Mouse (Mus musculus) megakaryocyte progenitor cell, adult 5-6 weeks (primary cell): ENCODE measurements around the gene Jmjd4. TPM values are rescaled to one million over a fixed set of nuclear protein-coding genes. Genes with fewer than 3 reads are reported as not detected.

ENCODE experiments used
- ATAC-seq: replicated peaks from 2 replicates; pipeline ENCODE4 v1.8.0; 2016; ENCODE audit warnings: mild to moderate bottlenecking, moderate TSS enrichment, inconsistent platforms; ENCODE audit not compliant: poor library complexity
- total RNA-seq, 2 experiments: library from RNA; stranded (forward) in 1 of 2; stranded (reverse) in 1 of 2; fragments of 157-497, 149-512 nt in 1 of 2; fragments of 200-1000 nt in 1 of 2; gene quantifications; 2 replicates each; pipeline versions ENCODE4 v1.2.3 to v1.2.4; 2015 to 2017

Jmjd4 gene
- total RNA-seq (2015) (4.8 and 5.5 TPM in 2 replicates), total RNA-seq (2017) (6.4 TPM in 2 replicates)

GRCm38 (mm10) chr11:59449741-59450229, at the start of gene Jmjd4:
TSS of gene Jmjd4 (plus strand) at chr11:59450045.
- peak; percentile 82 for ATAC-seq

DNA sequence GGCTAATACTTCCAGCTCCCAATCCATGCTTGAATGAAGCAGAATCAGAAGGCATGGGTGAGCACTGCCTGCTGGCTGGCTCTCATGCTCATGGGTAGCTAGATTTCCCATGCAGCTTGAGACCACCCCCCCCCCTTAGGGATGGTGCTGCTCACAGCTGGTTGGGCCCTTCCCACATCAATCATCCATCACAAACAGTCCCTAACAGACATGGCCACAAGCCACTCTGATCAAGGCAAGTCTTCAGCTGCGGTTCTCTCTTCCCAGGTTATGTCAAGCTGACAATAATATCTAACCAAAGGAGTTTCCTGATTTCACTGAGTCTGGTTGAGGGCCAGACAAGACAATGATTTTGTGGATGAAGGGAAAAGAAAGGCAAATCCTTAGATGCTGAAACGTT, 49.0 kb upstream of the Jmjd4 start:
- ATAC-seq, result no peak

DNA sequence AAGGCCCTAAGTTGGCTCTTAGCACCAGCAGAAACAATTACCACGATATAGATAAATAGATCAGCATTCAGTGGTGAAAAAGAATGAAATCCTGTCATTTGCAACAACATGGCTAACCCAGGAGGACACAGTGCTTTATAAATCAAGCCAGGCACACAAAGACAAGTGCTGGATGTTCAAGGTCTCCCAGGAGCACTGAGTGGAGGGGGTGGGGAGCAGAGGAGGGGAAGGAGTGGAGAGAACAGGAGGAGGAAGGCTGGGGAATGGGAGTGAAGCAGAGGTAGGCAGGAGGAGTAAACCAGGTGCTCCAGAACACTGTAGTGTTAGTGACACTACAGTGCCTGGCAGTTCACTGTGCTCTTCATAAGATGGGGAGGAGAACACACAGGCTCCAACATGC, 44.1 kb upstream of the Jmjd4 start:
- no peak for ATAC-seq

GRCm38 (mm10) chr11:59410851-59411250, 39.0 kb upstream of the Jmjd4 start:
- no peak for ATAC-seq

- no peak for ATAC-seq
Observed at GRCm38 (mm10) chr11:59412058-59412457, 37.8 kb upstream of the Jmjd4 start.

GRCm38 (mm10) chr11:59412999-59413863, 36.6 kb upstream of the Jmjd4 start:
- no peak for ATAC-seq

DNA sequence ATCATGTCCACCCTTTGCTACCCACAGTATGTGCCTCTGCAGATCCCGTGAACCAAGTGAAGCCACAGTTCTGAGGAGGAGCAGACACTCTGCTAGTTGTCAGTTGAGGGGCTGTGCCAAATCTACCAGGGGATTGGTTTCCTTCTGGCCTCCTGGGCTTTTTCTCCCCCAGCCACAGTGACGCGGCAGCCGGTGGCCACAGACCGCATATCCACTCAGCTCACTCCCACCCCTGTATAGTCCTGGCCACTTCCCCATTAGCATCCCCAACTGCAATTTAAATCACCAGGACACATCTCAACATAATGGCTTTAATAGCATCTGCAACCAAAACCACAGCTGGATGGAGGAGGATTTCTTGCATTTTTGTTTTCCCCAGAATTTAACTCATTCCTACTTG, 31.1 kb upstream of the Jmjd4 start:
- peak; percentile 83 for ATAC-seq

GRCm38 (mm10) chr11:59421436-59421835, 28.4 kb upstream of the Jmjd4 start:
- ATAC-seq, result peak; percentile 58

DNA sequence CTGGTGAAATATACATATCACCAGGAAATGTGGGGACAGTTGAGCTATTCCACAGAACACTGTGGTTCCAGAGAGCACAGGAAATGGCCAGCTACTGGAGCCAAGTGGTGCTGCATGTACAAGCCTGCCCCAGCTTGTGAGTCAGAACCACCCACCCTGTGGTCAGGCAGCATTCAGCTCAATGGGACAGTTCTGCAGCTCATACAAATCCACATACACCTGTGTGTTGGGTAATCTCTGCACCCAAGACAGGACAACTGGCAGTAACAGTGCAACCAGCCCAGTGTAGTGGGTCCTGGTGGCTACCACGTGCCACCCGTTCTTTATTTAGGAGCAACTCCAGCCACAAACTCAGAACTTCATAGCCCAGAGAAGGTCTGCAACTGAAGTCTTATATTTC, 27.9 kb upstream of the Jmjd4 start:
- peak; percentile 10 for ATAC-seq

- ATAC-seq, result no peak
Observed at GRCm38 (mm10) chr11:59423010-59423588, 26.7 kb upstream of the Jmjd4 start.

- peak; percentile 64 for ATAC-seq
Observed at GRCm38 (mm10) chr11:59425671-59426101, 24.2 kb upstream of the Jmjd4 start.

DNA sequence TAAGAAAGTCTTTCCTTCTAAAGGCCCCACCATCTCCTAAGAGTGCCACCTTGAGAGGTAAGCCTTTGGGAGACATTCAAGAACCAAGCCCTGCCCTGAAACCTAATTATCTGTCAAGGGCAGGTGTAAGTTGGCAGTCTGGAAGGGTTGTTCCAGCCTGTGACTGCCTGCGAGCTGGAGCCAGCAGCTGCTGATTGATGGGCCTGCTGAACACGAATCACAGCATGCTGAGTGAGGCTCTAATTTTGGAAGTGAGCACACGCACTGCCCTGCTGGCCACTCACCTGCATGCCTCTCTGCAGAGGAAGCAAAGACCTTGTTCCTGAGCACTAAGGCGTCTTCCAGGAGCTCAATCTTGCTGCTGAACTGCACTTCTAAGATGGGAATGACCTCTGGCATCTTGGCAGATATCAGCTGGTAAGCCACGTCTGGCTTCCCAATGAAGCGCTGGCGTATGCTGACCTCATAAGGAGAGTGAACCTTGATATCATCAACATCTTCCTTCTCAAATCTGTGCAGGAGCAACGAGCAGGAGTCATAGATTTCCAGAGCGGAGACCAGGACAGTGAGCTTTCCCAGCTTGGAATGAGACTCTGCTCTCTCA, 21.7 kb upstream of the Jmjd4 start:
- ATAC-seq, result no peak

DNA sequence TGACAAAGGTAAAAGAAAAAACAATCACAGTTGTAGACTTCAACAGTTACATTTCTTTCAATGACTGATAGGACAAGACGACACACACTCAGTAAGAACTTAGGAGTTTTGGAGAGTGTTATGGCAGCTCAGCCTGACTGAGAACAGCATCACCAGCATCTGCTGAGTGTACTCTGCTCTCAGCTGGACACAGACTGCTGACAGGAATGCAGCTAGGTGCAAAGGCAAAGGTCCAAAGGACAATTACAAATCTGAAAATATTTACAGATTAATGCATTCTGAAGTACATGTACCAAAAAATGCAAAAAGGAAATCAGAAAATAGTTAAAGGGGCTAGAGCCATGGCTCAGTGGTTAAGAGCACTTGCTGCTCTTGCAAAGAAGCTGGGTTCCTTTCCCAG, 19.9 kb upstream of the Jmjd4 start:
- no peak for ATAC-seq

DNA sequence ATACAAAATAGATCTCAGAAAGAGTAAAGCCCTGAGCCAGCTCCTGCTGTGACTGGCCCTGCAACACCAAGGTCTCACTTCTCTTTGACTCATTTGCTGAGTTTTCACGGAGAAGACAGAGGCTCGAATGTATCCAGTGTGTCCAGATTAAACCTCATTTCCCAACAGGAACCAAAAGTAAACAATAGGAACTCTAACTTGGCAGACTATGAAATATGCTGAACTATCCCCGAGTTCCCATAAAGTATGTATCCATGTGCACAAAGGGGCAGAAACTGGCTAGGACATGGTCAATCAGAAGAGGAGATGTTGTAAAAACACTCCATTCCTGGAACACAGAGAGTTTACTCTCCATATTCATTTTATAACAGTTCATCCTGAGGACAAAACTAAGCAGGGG, 17.6 kb upstream of the Jmjd4 start:
- ATAC-seq, result no peak

DNA sequence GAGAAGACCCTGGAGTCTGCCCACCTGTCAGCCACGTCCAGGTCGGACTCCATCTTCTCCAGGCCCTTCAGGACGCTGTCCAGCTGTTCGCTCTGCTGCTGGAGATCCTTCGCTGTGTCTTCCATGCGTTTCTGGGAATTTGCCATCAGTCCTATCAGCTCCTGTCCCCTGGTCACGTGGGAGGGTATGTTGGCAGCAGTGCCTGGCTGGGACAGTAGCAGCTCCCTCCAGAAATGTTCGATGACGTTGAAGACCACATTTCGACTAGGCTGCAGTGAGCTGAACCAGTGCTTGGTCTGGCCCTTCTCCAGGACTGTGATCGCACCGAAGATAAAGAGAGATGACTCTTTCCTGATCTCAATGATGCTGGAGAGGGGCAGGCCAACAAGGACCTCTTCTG, 11.9 kb upstream of the Jmjd4 start:
- ATAC-seq, result no peak

- ATAC-seq, result no peak
Observed at GRCm38 (mm10) chr11:59443102-59443501, 6.7 kb upstream of the Jmjd4 start.

DNA sequence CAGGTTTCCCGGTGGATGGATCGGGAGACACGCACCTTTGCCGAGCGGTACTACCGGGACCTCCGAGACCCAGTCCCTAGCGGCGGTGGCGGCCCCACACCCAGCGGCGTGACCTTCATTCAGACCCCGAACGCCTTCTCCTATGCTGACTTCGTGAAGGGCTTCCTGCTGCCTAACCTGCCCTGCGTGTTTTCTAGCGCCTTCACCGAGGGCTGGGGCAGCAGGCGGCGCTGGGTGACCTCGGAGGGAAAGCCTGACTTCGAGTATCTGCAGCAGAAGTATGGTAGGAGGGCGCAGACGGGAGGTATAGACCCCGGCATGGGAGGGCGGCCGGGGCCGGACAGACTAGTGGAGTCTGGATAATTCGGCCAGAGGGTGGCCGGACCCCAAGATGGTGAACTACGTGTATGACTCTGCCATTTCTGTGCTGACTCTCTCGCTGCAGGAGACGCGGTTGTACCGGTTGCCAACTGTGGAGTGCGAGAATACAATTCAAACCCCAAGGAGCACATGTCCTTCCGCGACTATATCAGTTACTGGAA, 456 bp downstream of the Jmjd4 start:
- peak; percentile 69 for ATAC-seq

DNA sequence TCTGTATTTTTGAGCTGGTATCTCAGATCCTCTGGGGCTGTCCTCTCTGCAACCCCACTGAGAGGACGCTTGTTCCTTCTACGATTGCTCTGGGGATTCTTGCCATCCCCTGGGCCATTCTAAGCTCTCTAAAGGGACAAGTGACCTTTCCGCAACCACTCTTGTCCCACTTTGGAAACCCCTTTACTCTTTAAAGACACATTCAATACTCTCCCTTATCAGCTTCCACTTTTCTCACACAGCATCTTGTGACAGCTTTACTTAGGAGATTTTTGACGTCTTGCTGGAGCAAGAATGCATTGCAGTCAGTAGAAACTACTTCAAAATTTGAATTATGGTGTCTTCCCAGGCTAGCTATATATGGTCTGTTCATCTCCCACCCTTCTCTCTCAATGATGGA, 1.2 kb downstream of the Jmjd4 start, which contains the start of gene Snap47:
Snap47 (minus strand) TSS at position 101 of the 400 bp plus-strand sequence.
- ATAC-seq, result no peak

DNA sequence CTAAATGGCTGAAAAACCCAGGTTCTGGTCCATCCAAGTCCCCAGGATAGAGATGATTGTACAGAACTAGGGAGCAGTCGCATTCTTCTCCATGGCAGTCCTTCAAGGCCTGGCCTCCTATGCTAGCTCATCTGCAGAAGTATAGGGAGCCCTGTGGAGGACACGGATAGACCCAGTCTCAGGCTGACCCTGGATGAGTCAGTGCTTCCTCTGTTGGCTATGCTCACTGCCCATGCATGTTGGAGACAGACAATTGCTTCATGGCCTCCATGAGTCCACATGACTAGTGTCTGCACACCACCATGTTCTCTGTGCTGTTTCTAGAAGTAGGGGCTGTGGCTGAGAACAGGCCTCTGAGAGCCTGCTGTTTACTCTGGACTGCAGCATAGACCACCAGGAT, 6.5 kb downstream of the Jmjd4 start:
- ATAC-seq, result no peak

DNA sequence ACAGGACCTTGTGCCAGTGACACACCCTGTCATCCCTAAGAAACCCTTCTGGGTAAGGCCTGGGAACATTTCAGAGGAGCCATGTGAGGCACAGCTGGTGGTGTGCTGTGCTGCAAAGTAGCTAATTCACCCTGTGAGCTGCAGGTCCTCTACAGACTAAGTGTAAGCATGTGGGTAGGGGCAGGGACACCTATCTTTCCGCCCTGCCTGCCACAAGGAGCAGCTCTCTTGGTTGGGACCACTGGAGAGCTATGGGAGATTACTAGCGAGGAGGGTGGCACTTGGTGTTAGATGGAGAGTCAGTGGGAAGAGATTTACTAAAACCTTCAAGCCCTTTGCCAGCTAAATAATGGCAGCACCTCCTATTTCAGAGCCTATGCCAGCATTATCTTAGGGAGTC, 7.0 kb downstream of the Jmjd4 start:
- ATAC-seq, result no peak

DNA sequence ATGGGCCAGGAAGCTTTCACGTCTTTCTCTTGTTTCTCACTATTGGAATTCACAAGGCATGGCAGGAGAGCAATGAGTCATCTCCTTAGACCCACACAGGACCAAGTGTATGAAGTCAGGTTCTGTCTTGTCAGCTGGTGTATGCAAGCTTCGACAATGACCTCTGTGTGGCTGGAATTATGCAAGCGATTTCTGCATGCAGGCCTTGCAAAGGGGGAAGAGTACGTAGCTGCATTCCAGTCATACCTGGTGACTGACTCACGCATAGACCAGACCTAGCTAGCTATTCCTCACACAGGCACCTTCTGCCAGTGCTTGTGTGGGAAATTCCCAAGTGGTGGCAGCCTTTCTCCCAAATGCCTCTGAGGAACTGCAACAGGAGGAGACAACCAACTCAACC, 9.1 kb downstream of the Jmjd4 start:
- ATAC-seq, result no peak
